Mouse (Mus musculus) spleen, postnatal 10 days (tissue): ENCODE results near the gene Gbf1.
A peak's percentile ranks its signal among the peaks of the same experiment; 100 is the strongest.

Experiments
- DNase-seq, 2 experiments: peaks; one replicate each; pipeline ENCODE4 v3.0.0; 2021 to 2022; ENCODE audit warnings: low spot score in 2 of 2

Gbf1 gene

DNA sequence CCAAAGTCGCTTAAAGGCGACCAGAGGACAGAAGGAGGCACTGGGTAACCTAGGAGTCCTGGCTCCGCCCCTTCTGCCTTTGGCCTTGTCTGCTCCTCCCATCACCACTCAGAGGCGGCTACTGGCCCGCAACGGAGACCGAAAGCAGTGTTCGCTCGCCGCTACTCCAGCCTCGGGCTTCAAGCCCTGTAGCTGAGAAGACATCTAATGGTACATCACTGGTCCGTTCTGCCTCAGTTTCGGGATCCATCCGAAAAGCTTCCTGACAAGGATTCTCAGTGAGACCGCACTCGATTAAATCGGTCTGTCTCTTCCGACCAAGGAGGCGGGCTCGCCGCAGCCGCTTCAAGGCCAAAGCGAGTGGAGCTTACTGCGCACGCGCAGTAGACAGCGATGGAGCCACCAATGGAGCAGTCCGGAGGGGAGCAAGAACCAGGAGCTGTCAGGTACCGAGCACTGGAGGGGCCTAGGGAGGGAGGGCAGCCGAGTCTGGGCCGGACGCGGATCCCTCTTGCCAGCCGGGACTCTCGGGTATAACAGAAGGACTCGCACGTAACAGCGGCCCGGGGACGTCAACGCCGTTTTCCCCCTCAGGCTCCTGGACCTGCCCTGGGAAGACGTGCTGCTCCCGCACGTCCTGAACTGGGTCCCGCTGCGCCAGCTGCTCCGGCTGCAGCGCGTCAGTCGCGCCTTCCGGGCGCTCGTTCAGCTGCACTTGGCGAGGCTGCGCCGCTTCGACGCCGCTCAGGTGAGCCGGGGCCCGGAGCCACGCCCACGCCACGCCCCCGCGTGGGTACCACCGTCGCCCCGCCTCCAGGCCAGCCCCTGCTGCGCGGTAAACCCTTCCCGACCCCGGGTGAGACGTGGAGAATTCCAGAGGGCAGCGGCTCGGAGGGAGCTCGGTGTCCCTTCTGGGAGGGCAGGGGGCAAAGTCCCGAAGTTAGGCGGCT is 176.0 kb downstream of the Gbf1 start, which contains the start of gene Fbxl15:
Fbxl15 (plus strand) TSS at position 104 of the 950 bp plus-strand sequence.
- peak; percentile 92 to 93 for DNase-seq

DNA sequence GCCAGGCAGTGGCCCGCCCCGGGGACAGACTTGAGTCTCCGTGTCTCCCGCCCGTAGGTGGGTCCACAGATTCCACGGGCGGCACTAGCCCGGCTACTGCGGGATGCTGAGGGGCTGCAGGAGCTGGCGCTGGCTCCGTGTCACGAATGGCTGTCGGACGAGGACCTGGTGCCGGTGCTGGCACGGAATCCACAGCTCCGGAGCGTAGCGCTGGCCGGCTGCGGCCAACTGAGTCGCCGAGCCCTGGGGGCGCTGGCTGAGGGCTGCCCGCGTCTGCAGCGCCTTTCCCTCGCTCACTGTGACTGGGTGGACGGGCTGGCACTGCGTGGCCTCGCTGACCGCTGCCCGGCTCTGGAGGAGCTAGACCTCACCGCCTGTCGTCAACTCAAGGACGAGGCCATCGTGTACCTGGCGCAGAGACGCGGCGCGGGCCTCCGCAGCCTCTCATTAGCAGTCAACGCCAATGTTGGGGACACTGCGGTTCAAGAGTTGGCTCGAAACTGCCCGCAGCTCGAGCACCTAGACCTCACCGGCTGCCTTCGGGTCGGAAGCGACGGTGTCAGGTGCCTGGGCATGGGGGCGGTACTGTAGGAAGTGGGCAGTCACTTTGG is 176.8 kb downstream of the Gbf1 start:
- peak; percentile 47 to 80 for DNase-seq

DNA sequence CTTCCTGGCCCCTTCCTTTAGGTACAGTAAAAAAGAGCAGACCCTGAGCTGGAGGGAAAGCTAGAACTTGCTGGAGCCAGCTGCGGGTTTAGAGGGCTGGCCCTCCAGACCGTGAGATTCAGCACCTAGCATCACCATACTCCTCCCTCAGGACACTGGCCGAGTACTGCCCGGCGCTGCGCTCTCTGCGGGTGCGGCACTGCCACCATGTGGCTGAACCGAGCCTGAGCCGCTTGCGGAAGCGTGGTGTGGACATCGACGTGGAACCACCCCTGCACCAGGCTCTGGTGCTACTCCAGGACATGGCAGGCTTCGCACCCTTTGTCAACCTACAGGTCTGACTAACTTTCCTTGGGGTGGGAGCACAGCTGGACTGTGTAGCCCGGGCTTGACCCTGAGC is 177.6 kb downstream of the Gbf1 start:
- peak; percentile 77 to 89 for DNase-seq

DNA sequence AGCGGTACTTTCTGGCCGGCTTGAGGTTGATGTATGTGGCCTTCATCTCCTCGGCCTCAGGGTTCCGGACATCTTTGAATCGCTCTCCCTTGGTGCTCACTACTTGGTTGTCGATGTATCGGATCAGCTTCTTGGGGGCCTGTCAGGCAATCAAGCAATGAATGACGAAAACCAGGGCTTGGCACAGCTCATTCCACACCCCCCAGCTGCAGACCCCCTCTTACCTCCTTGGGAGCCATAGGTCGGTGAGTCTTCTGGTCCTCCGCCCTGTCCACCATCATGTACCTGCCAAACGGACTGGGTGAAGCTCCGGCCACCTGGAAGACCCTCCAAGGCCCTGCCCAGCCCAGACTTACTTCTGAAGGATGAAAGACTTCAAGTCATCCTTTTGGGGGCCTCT is 178.4 kb downstream of the Gbf1 start:
- no peak for DNase-seq

DNA sequence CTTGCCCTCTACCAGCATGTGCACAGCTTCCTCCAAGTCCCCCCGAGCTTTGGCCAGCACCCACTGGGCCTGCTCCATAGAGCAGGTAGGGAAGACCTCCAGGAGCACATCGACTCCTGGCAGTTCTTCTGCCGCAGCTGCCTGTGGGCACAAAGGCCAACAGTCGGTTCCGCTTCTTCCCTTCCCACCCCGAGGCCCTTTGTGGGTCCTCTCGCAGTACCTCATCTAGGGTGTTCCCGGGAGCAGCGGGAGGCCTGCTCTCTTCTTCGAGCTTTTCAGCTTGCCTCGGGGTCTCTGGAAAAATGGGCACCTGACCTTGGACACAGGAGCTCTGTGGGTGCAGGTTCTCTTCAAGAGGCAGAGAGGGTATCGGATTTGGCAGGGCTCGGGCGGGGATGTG is 179.0 kb downstream of the Gbf1 start:
- no peak for DNase-seq

DNA sequence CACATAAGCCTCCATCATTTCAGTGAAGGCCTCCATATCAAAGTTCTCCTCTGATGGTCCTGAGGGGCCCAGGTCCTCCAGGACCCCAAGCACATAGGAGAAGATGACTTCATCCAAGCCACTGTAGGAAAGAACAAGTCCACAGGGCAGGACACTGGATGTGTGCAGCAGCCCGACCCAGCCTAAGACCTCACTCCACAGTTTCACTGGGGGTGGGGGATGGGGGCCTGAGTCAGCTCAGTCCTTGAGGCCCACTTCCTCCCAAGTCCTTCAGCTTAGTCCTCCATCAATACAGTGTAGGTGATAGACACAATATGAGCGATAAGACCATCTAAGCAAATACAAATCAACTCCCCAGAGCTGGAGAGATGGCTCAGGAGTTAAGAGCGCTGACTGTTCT is 179.6 kb downstream of the Gbf1 start:
- no peak for DNase-seq

DNA sequence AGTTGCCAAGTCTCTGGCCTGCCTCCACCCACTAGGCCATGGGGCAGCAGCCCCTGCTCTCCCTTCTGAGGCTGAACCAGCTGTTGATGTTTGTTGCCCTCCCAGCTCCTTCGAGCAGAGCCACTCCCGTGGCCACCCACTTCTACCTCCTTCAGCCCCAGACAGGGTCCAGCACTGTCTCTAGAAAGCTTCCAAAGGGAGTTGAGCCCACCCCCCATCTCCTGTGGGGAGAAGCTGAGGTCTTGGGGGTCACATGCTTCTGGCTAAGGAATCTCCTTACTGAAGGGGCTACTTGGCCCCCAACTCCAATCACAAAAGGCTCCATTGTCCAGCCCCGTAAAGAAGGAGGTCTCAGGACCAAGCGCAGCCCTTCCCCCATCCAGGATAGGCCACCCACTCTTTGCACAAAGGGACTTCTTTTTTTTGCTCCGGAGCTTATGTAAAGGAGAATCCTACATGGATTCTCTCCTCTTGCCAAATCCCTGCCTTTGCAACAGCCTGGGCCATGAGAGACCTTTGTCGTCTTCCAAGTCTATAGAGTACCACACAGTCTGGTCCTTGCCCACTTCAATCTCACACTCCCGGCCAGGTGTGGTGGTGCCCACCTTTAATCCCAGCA is 180.5 kb downstream of the Gbf1 start:
- DNase-seq = no peak

DNA sequence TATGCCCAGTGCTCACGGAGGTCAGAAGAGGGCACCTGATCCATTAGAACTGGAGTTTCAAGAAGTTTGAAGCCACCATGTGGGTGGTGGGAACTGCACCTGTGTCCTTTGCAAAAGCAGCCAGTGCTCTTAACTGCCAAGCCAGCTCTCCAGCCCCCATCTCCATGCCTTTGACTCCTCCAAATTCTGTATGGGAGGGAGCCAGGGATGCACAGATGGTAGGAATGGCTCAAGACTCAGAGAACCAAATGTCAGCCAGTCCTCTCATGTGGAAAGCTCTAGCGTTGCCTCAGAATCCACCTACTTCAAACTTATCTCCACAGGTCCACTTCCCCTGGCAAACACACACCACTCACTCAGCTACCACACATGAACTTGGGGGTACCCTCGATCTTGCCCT is 181.6 kb downstream of the Gbf1 start:
- no peak for DNase-seq
